Mouse (Mus musculus) urinary bladder, postnatal 25 days (tissue): ENCODE measurements around the gene Kif5a.

Source experiments
- DNase-seq: peaks from one replicate; pipeline ENCODE4 v3.0.0; 2022; ENCODE audit warnings: low spot score

Kif5a gene

GRCm38 (mm10) chr10:127176756-127177155 is 86.4 kb downstream of the Kif5a start:
- no peak for DNase-seq

- DNase-seq: no peak
Measured at GRCm38 (mm10) chr10:127176228-127176627, 86.9 kb downstream of the Kif5a start.
